Mouse (Mus musculus): Measurements from ENCODE around the gene Ahcyl1. TPM values are rescaled to one million over a fixed set of nuclear protein-coding genes. Genes with fewer than 3 reads are reported as not detected.

Ahcyl1 gene
- polyA plus RNA-seq, 1 experiment from 2014 or later: 106 TPM

DNA sequence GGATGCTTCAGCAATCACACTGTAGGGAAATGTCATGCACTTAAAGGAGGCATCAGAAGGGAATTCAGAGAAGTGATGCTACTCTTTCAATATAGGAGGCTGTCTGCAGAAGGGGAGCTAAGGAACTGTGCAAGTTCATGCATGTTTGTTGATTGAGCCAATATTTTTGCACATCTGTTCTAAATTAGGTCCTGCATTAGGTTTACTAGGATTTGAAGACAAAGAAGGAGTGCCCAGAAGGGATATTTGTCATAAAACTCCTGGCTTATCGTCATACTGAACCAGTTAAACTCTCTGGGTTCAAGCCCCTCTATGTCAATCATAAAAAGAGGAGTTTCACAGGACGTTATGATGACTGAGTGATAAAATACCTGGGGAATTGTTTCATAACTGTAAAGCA lies 33.9 kb upstream of the Ahcyl1 start:
- Histone ChIP-seq H3K4me1 (ENCODE audit: insufficient read depth) (no peaks in the 10 kb centered on the region), H3K9ac (no peak overlapping the region), H3K4me3 (ENCODE audit: low read depth, low read length) (no peak overlapping the region), H3K4me2 (no peak overlapping the region), H3K27me3 (ENCODE audit: insufficient read depth, low read length) (no peaks in the 10 kb centered on the region), H3K27ac (ENCODE audit: low read depth) (no peak overlapping the region), H3K36me3 (ENCODE audit: insufficient read depth) (no peaks in the 10 kb centered on the region), H3K9me3 (ENCODE audit: low read depth, low read length) (no peaks in the 10 kb centered on the region)
- WGBS: 63% methylated on average over 2 of the region's 2 CpGs
- TF ChIP-seq CTCF (IDR thresholded peaks at IDR 0.05; ENCODE audit: low read depth): no peak
- DNase-seq (no peak), ATAC-seq (ENCODE audit: insufficient read depth) (no peak)

GRCm38 (mm10) chr3:107728509-107728908 lies 32.1 kb upstream of the Ahcyl1 start:
- Histone ChIP-seq H3K36me3 (ENCODE audit: insufficient read depth) (no peaks in the 10 kb centered on the region), H3K27ac (ENCODE audit: low read depth) (no peak overlapping the region), H3K9ac (no peak overlapping the region), H3K4me1 (ENCODE audit: insufficient read depth) (no peaks in the 10 kb centered on the region), H3K27me3 (ENCODE audit: insufficient read depth, low read length) (no peaks in the 10 kb centered on the region), H3K4me3 (ENCODE audit: low read depth, low read length) (no peak overlapping the region), H3K9me3 (ENCODE audit: low read depth, low read length) (no peaks in the 10 kb centered on the region), H3K4me2 (no peak overlapping the region)
- DNase-seq (no peak), ATAC-seq (ENCODE audit: insufficient read depth) (no peak)
- no peak for TF ChIP-seq CTCF (IDR thresholded peaks at IDR 0.05; ENCODE audit: low read depth)
- WGBS: 53% methylated on average over 1 of the region's 1 CpGs

DNA sequence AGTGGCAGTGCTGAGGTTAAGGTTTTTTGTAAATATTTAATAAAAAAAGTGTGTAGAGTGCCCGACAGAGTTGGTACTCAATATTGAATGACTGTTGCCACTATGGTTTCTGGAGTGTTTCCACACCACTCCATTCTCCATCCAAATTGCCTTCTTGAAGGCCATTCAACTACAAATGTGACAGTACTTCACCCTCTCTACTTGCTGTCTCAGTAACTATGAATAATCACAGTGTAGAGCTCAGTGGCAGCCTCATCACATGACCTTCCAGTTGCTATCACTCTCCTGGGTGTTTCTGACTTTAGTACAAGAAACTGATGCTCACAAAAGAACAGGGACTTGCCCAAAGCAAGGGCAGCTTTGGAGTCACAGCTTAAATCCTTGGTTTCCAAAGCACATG lies 19.6 kb upstream of the Ahcyl1 start:
- H3K27ac ChIP-seq (ENCODE audit: low read depth): no peak overlapping the region
- TF ChIP-seq CTCF (IDR thresholded peaks at IDR 0.05; ENCODE audit: low read depth): no peak
- H3K4me1 ChIP-seq (ENCODE audit: insufficient read depth): peaks cover 21% of the 10 kb centered on the region; the same call in 1 of the 2 replicates
- H3K9me3 ChIP-seq (ENCODE audit: low read depth, low read length): no peaks in the 10 kb centered on the region
- no peak overlapping the region for H3K4me2 ChIP-seq
- 29% methylated on average over 1 of the region's 1 CpGs for WGBS
- DNase-seq: no peak
- ATAC-seq (ENCODE audit: insufficient read depth): no peak
- no peaks in the 10 kb centered on the region for H3K36me3 ChIP-seq (ENCODE audit: insufficient read depth)
- H3K4me3 ChIP-seq (ENCODE audit: low read depth, low read length): no peak overlapping the region
- no peak overlapping the region for H3K9ac ChIP-seq
- H3K27me3 ChIP-seq (ENCODE audit: insufficient read depth, low read length): no peaks in the 10 kb centered on the region

DNA sequence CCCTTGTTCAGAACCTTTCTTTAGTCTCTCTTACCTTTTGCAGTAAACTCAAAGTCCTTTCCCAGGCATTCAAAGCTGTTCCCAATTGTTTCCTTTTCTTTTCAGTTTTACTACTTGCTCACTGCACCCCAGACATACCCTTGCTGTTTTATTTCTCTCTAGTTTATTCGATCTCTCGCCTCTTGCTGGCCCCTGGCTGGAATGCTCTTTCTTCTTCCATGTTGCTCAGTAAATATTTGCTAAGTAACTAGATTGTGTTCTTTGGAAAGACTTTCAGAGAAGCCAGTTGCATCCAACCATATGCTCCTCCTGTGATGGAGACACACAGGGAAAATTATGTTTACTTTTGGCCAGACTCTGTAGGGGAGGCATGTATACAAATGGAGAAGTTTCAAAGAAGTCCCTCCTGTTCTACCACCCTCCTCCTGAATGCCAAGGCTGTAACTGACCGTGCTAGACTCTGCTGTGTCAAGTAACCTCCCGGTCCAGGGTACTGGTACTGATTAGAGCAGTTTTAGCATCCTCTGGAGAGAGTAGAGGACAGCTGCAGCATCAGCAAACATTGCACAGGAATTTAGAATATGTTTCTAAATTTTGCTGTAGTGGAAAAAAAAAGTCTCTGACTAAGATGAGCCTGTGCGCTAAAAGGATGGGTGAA lies 18.0 kb upstream of the Ahcyl1 start:
- ATAC-seq (ENCODE audit: insufficient read depth) (peak; percentile 75), DNase-seq (peak; percentile 44)
- H3K9ac ChIP-seq: no peak overlapping the region
- H3K9me3 ChIP-seq (ENCODE audit: low read depth, low read length): no peaks in the 10 kb centered on the region
- peaks cover 21% of the 10 kb centered on the region; the same call in 1 of the 2 replicates for H3K4me1 ChIP-seq (ENCODE audit: insufficient read depth)
- 33% methylated on average over 5 of the region's 5 CpGs for WGBS
- H3K4me3 ChIP-seq (ENCODE audit: low read depth, low read length): no peak overlapping the region
- H3K36me3 ChIP-seq (ENCODE audit: insufficient read depth): no peaks in the 10 kb centered on the region
- H3K4me2 ChIP-seq: no peak overlapping the region
- H3K27ac ChIP-seq (ENCODE audit: low read depth): no peak overlapping the region; the same call in 1 of the 2 replicates
- no peak for TF ChIP-seq CTCF (IDR thresholded peaks at IDR 0.05; ENCODE audit: low read depth)
- H3K27me3 ChIP-seq (ENCODE audit: insufficient read depth, low read length): no peaks in the 10 kb centered on the region

- no peaks in the 10 kb centered on the region for H3K9me3 ChIP-seq (ENCODE audit: low read depth, low read length)
These were observed 15.7 kb upstream of the Ahcyl1 start for GRCm38 (mm10) chr3:107712081-107712480.

DNA sequence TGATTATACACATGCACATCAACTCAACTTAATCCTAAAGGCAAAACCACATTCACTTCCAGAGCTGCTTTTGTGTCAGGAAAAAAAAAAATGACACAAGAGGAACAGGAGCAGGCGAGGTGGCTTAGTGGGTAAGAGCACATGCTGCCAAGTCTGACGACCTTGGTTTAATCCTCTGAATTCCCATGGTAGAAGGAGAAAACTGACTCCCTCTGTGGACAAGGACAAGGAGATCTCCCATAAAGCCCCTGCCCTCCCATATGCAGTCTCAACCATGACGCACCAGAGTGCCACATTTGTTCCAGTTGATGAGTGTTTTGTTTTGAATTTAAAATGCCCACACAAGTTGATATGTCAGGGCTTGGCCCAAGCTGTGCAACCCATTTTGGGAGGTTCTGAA lies 12.8 kb upstream of the Ahcyl1 start:
- no peak overlapping the region for H3K27ac ChIP-seq (ENCODE audit: low read depth)
- H3K36me3 ChIP-seq (ENCODE audit: insufficient read depth): no peaks in the 10 kb centered on the region
- DNase-seq (no peak), ATAC-seq (ENCODE audit: insufficient read depth) (no peak)
- H3K27me3 ChIP-seq (ENCODE audit: insufficient read depth, low read length): no peaks in the 10 kb centered on the region
- H3K9ac ChIP-seq: no peak overlapping the region
- no peaks in the 10 kb centered on the region for H3K9me3 ChIP-seq (ENCODE audit: low read depth, low read length)
- H3K4me1 ChIP-seq (ENCODE audit: insufficient read depth): peaks cover 1% of the 10 kb centered on the region; the same call in 1 of the 2 replicates
- no peak overlapping the region for H3K4me3 ChIP-seq (ENCODE audit: low read depth, low read length)
- WGBS: 54% methylated on average over 3 of the region's 3 CpGs
- H3K4me2 ChIP-seq: no peak overlapping the region
- TF ChIP-seq CTCF (IDR thresholded peaks at IDR 0.05; ENCODE audit: low read depth): no peak

More at GRCm38 (mm10) chr3:107712081-107712480, 15.7 kb upstream of the Ahcyl1 start:
- Histone ChIP-seq H3K4me2 (no peak overlapping the region), H3K27ac (ENCODE audit: low read depth) (no peak overlapping the region), H3K4me1 (ENCODE audit: insufficient read depth) (peaks cover 21% of the 10 kb centered on the region; the same call in 1 of the 2 replicates), H3K27me3 (ENCODE audit: insufficient read depth, low read length) (no peaks in the 10 kb centered on the region), H3K9ac (no peak overlapping the region), H3K4me3 (ENCODE audit: low read depth, low read length) (no peak overlapping the region), H3K36me3 (ENCODE audit: insufficient read depth) (no peaks in the 10 kb centered on the region)
- 52% methylated on average over 3 of the region's 3 CpGs for WGBS
- DNase-seq (no peak), ATAC-seq (ENCODE audit: insufficient read depth) (no peak)
- no peak for TF ChIP-seq CTCF (IDR thresholded peaks at IDR 0.05; ENCODE audit: low read depth)

- 56% methylated on average over 4 of the region's 4 CpGs for WGBS
- ATAC-seq (ENCODE audit: insufficient read depth): no peak
These were observed 10.9 kb upstream of the Ahcyl1 start for GRCm38 (mm10) chr3:107707239-107707638.

More at GRCm38 (mm10) chr3:107707239-107707638, 10.9 kb upstream of the Ahcyl1 start:
- Histone ChIP-seq H3K27ac (ENCODE audit: low read depth) (no peak overlapping the region), H3K4me1 (ENCODE audit: insufficient read depth) (no peaks in the 10 kb centered on the region), H3K27me3 (ENCODE audit: insufficient read depth, low read length) (no peaks in the 10 kb centered on the region), H3K4me3 (ENCODE audit: low read depth, low read length) (no peak overlapping the region), H3K36me3 (ENCODE audit: insufficient read depth) (no peaks in the 10 kb centered on the region), H3K9ac (no peak overlapping the region), H3K4me2 (no peak overlapping the region), H3K9me3 (ENCODE audit: low read depth, low read length) (no peaks in the 10 kb centered on the region)
- no peak for TF ChIP-seq CTCF (IDR thresholded peaks at IDR 0.05; ENCODE audit: low read depth)
- no peak for DNase-seq
